8 mouse cellular contexts compared by ENCODE assay signal in the genomic region with DNA sequence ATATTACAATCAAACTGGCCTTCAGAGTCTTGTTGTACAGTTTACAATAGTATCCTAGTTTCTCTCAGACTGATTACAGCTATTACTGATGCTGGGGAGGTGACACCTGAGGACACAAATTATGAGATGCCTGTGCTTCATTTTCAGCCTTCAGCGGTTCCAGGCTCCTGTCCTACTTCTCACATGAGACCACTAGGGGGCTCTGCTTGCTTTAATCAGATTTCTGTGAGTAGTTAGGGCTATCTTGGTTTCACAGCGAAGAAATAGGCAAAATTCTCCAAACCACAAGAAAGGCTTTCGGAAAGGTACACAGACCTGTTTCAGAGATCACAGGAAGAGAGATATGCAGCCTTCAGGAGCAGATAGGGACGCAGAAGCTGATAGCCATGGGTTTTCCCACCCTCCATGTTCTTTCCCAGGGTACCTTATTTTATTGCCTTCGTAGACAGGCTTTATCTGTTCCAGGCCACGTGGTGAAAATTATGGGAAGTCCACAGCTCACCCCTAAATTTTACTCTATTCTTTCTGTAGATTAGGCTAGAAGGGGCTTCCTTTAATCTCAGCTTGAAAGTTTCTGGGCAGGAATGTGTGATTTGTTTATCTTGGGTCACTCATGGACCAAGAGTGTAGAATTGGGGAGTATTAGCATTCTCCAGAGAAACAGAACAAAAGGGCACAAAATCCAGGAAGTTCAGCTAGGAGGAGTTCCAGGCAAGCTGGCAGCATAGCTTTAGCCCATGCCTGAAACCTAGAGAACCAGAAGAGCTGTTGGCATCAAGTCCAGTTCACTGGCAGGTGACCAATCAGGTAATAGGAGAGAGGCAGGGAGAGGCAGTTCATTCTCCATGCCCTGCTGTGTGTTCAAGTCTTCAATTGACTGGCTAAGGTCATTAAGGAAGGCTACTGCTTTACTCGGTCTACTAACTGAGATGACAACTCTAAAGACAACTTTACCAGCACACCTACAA.
DNase-seq lines count a peak whose midpoint lies in the region; ATAC-seq and TF ChIP-seq lines count a peak whose summit lies in the region.

No protein-coding gene starts in this region.

- 68% methylated on average over 7 of the region's 7 CpGs for WGBS in forebrain, embryonic 15.5 days
- 66% methylated on average over 7 of the region's 7 CpGs for WGBS in forebrain, embryonic 12.5 days
- 66% methylated on average over 7 of the region's 7 CpGs for WGBS in neural tube, embryonic 11.5 days
- WGBS in embryonic facial prominence, embryonic 14.5 days = 55% methylated on average over 7 of the region's 7 CpGs
- 59% methylated on average over 7 of the region's 7 CpGs for WGBS in limb, embryonic 14.5 days

- peaks cover 3% of the 10 kb centered on the region; the same call in 1 of the 2 replicates for H3K4me1 ChIP-seq in forebrain, embryonic 15.5 days
- no peaks in the 10 kb centered on the region for H3K4me1 ChIP-seq in forebrain, embryonic 12.5 days
- H3K4me1 ChIP-seq in neural tube, embryonic 11.5 days (ENCODE audit: control insufficient read depth, insufficient read depth, low read length) = no peaks in the 10 kb centered on the region
- H3K4me1 ChIP-seq in embryonic facial prominence, embryonic 14.5 days (ENCODE audit: control insufficient read depth, insufficient read depth, low read length) = no peaks in the 10 kb centered on the region; the same call in 1 of the 2 replicates
- H3K4me1 ChIP-seq in limb, embryonic 14.5 days (ENCODE audit: control insufficient read depth, insufficient read depth, low read length) = no peaks in the 10 kb centered on the region

- 0 out of 2 replicates have a peak, but pooled peaks have one; percentile 48 for ATAC-seq in forebrain, embryonic 15.5 days (replicated peaks)
- no peak for ATAC-seq in forebrain, embryonic 12.5 days (ENCODE audit: low FRiP score)
- no peak for ATAC-seq in neural tube, embryonic 11.5 days (ENCODE audit: insufficient read depth, low FRiP score, low TSS enrichment)
- no peak for ATAC-seq in embryonic facial prominence, embryonic 14.5 days (ENCODE audit: low read depth)
- ATAC-seq in limb, embryonic 14.5 days (ENCODE audit: low FRiP score, low read depth) = no peak
- no peak for ATAC-seq in monocyte, adult 5-6 weeks (replicated peaks; ENCODE audit: insufficient number of reproducible peaks, low FRiP score, low TSS enrichment, poor library complexity, severe bottlenecking)

- peak; percentile 30 for DNase-seq in neural tube, embryonic 11.5 days (ENCODE audit: low spot score)
- no peak for DNase-seq in neural tube, embryonic 10.5 days (ENCODE audit: extremely low spot score, low spot score)
- DNase-seq in embryonic facial prominence, embryonic 14.5 days (ENCODE audit: low spot score) = peak; percentile 75
- peak; percentile 34 for DNase-seq in limb, embryonic 14.5 days (ENCODE audit: low spot score)
- no peak for DNase-seq in urinary bladder, postnatal 25 days (ENCODE audit: low spot score)

- no peak overlapping the region for H3K4me3 ChIP-seq in forebrain, embryonic 15.5 days
- H3K4me3 ChIP-seq in forebrain, embryonic 12.5 days (replicated peaks) = no peak overlapping the region
- no peak overlapping the region for H3K4me3 ChIP-seq in neural tube, embryonic 11.5 days (ENCODE audit: low read depth, low read length)
- no peak overlapping the region for H3K4me3 ChIP-seq in embryonic facial prominence, embryonic 14.5 days (ENCODE audit: low read depth, low read length)
- H3K4me3 ChIP-seq in limb, embryonic 14.5 days (replicated peaks; ENCODE audit: low read length) = no peak overlapping the region

- no peak for TF ChIP-seq POLR2A in limb, embryonic 14.5 days (IDR thresholded peaks at IDR 0.05; ENCODE audit: borderline replicate concordance, extremely low read depth, insufficient read depth, insufficient read length)

- H3K36me3 ChIP-seq in forebrain, embryonic 15.5 days = no peaks in the 10 kb centered on the region
- no peaks in the 10 kb centered on the region for H3K36me3 ChIP-seq in forebrain, embryonic 12.5 days (replicated peaks)
- H3K36me3 ChIP-seq in neural tube, embryonic 11.5 days (ENCODE audit: control insufficient read depth, insufficient read depth, low read length) = no peaks in the 10 kb centered on the region
- no peaks in the 10 kb centered on the region for H3K36me3 ChIP-seq in embryonic facial prominence, embryonic 14.5 days (ENCODE audit: control insufficient read depth, insufficient read depth, low read length)
- no peaks in the 10 kb centered on the region for H3K36me3 ChIP-seq in limb, embryonic 14.5 days (ENCODE audit: control insufficient read depth, insufficient read depth, low read length)

- no peaks in the 10 kb centered on the region for H3K9me3 ChIP-seq in forebrain, embryonic 15.5 days
- no peaks in the 10 kb centered on the region for H3K9me3 ChIP-seq in forebrain, embryonic 12.5 days
- no peaks in the 10 kb centered on the region for H3K9me3 ChIP-seq in neural tube, embryonic 11.5 days (ENCODE audit: control insufficient read depth, low read length)
- H3K9me3 ChIP-seq in embryonic facial prominence, embryonic 14.5 days (ENCODE audit: control insufficient read depth, low read length) = no peaks in the 10 kb centered on the region
- H3K9me3 ChIP-seq in limb, embryonic 14.5 days (ENCODE audit: control insufficient read depth, low read length) = no peaks in the 10 kb centered on the region

- H3K4me2 ChIP-seq in forebrain, embryonic 15.5 days (replicated peaks) = no peak overlapping the region
- H3K4me2 ChIP-seq in forebrain, embryonic 12.5 days = no peak overlapping the region
- no peak overlapping the region for H3K4me2 ChIP-seq in neural tube, embryonic 11.5 days (ENCODE audit: low read depth)
- no peak overlapping the region for H3K4me2 ChIP-seq in embryonic facial prominence, embryonic 14.5 days (ENCODE audit: low read depth, low read length)
- H3K4me2 ChIP-seq in limb, embryonic 14.5 days (replicated peaks; ENCODE audit: low read depth, low read length, severe bottlenecking) = no peak overlapping the region

- H3K27me3 ChIP-seq in forebrain, embryonic 15.5 days = no peaks in the 10 kb centered on the region
- no peaks in the 10 kb centered on the region for H3K27me3 ChIP-seq in forebrain, embryonic 12.5 days
- no peaks in the 10 kb centered on the region for H3K27me3 ChIP-seq in neural tube, embryonic 11.5 days (ENCODE audit: control insufficient read depth, insufficient read depth, low read length)
- no peaks in the 10 kb centered on the region for H3K27me3 ChIP-seq in embryonic facial prominence, embryonic 14.5 days (replicated peaks; ENCODE audit: control insufficient read depth, insufficient read depth, low read length)
- no peaks in the 10 kb centered on the region for H3K27me3 ChIP-seq in limb, embryonic 14.5 days (ENCODE audit: control insufficient read depth, insufficient read depth, low read length)

- H3K9ac ChIP-seq in forebrain, embryonic 15.5 days (replicated peaks) = no peak overlapping the region
- no peak overlapping the region for H3K9ac ChIP-seq in forebrain, embryonic 12.5 days
- no peak overlapping the region for H3K9ac ChIP-seq in neural tube, embryonic 11.5 days (ENCODE audit: low read length)
- H3K9ac ChIP-seq in embryonic facial prominence, embryonic 14.5 days (ENCODE audit: low read depth, low read length) = no peak overlapping the region
- H3K9ac ChIP-seq in limb, embryonic 14.5 days (ENCODE audit: low read depth, low read length, severe bottlenecking) = no peak overlapping the region

- H3K27ac ChIP-seq in forebrain, embryonic 15.5 days (replicated peaks) = no peak overlapping the region
- no peak overlapping the region for H3K27ac ChIP-seq in forebrain, embryonic 12.5 days
- H3K27ac ChIP-seq in neural tube, embryonic 11.5 days (ENCODE audit: low read depth, low read length) = no peak overlapping the region
- no peak overlapping the region for H3K27ac ChIP-seq in embryonic facial prominence, embryonic 14.5 days (replicated peaks; ENCODE audit: low read depth, low read length)
- no peak overlapping the region for H3K27ac ChIP-seq in limb, embryonic 14.5 days (replicated peaks; ENCODE audit: low read depth, low read length)

Comparison
In these comparisons a context has a peak if more than half of its experiments do, and no peak if none do; other contexts are left out.
1. DNase-seq: peak in neural tube, embryonic 11.5 days (single experiment), embryonic facial prominence, embryonic 14.5 days (single experiment) and limb, embryonic 14.5 days (single experiment); none in neural tube, embryonic 10.5 days (single experiment) and urinary bladder, postnatal 25 days (single experiment).